Mouse (Mus musculus) hindbrain, embryonic 16.5 days (tissue): ENCODE measurements around the gene 2610528A11Rik. TPM values are rescaled to one million over a fixed set of nuclear protein-coding genes. Genes with fewer than 3 reads are reported as not detected.

Experiments used
- ATAC-seq: fragments of 200-750 bp; cut with Nextera tagmentation; 2 replicates; pipeline ENCODE4 v1.8.0; 2017; ENCODE audit warnings: moderate TSS enrichment, moderate library complexity
- H3K27ac ChIP-seq: fragments of 300-500 bp; sonication (generic); 2 replicates; pipeline ENCODE4 v1.5.1; 2014; ENCODE audit warnings: low read depth, mild to moderate bottlenecking, control low read depth, low read length, moderate library complexity
- H3K27me3 ChIP-seq: fragments of 300-500 bp; sonication (generic); replicated peaks from 2 replicates; pipeline ENCODE4 v1.6.1; 2014; ENCODE audit warnings: low read length; ENCODE audit not compliant: control insufficient read depth, insufficient read depth
- H3K36me3 ChIP-seq: fragments of 300-500 bp; sonication (generic); 2 replicates; pipeline ENCODE4 v1.6.1; 2014; ENCODE audit warnings: mild to moderate bottlenecking, low read length, moderate library complexity, mixed read lengths; ENCODE audit not compliant: control insufficient read depth, insufficient read depth
- H3K4me1 ChIP-seq: fragments of 300-500 bp; sonication (generic); 2 replicates; pipeline ENCODE4 v1.6.1; 2014; ENCODE audit warnings: low read depth, low read length; ENCODE audit not compliant: control insufficient read depth, insufficient read depth
- H3K4me2 ChIP-seq: fragments of 300-500 bp; sonication (generic); 2 replicates; pipeline ENCODE4 v1.6.1; 2014; ENCODE audit warnings: mild to moderate bottlenecking, low read length, control low read depth, moderate library complexity
- H3K4me3 ChIP-seq: fragments of 300-500 bp; sonication (generic); 2 replicates; pipeline ENCODE4 v1.5.1; 2014; ENCODE audit warnings: mild to moderate bottlenecking, low read length, control low read depth, moderate library complexity
- H3K9ac ChIP-seq: fragments of 300-500 bp; sonication (generic); 2 replicates; pipeline ENCODE4 v1.6.1; 2014; ENCODE audit warnings: low read depth, mild to moderate bottlenecking, control low read depth, low read length, moderate library complexity
- H3K9me3 ChIP-seq: fragments of 300-500 bp; sonication (generic); 2 replicates; pipeline ENCODE4 v1.6.1; 2014; ENCODE audit warnings: mild to moderate bottlenecking, low read length, moderate library complexity; ENCODE audit not compliant: control insufficient read depth
- WGBS: fragments of 180-500 bp; shearing (Covaris S2); extraction: QIAGEN DNeasy Blood & Tissue Kit; methylation state at CpG from one replicate; pipeline ENCODE4 v1.1.7; 2014; 5-methylcytosine and 5-hydroxymethylcytosine counted together
- polyA plus RNA-seq: library from polyadenylated mRNA; unstranded; fragments of >200 nt; fragmentation: Nextera tagmentation; extraction: Ambion mirVana; gene quantifications from 2 replicates; pipeline ENCODE4 v1.2.1, GENCODE M21; 2015

The 2610528A11Rik gene
- polyA plus RNA-seq, 1 experiment from 2014 or later = 0.76 TPM

DNA sequence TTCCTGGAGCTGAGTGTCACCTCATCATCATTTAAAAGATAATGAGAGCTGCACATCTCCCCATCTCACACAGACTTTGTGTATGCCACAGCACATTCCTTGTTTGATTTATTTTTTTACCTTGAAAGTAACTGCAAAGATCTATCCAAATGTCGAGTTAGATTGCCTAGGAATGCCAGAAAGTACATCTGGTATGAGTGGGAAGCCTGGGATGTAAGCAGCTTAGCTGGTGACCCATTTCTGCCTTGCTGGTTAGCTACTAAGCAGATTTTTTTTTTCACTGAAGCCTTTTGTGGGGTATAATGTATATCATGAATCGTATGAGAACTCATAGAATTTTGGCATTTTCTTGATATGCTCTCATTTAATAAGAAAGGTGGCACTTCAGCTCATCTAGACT is 47.2 kb downstream of the 2610528A11Rik start:
- Histone ChIP-seq H3K27ac (no peak overlapping the region), H3K27me3 (no peaks in the 10 kb centered on the region), H3K36me3 (no peaks in the 10 kb centered on the region), H3K9ac (no peak overlapping the region), H3K4me3 (no peak overlapping the region), H3K9me3 (no peaks in the 10 kb centered on the region), H3K4me2 (no peak overlapping the region), H3K4me1 (no peaks in the 10 kb centered on the region)
- 66% methylated on average over 2 of the region's 2 CpGs for WGBS
- no peak for ATAC-seq

DNA sequence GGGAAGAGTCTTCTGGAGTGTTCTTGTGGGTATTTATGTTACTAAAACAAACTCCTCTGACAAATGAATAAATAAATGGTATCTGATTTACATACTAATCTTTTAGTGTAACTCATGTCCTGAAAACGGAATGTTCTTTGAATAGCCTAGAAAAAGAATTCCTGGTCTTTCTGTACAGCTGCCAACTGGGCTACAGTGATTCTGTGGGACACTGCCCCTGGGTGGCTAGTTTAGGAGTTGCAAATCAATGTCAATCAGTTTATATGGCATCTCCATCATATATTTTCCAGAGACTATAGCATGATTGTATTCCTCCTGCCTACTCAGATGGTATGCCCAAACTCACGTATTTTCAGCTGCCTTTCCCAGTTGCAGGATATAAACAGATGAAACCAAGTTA is 49.0 kb downstream of the 2610528A11Rik start:
- Histone ChIP-seq H3K4me2 (no peak overlapping the region), H3K4me3 (no peak overlapping the region), H3K9ac (no peak overlapping the region), H3K27ac (no peak overlapping the region), H3K36me3 (no peaks in the 10 kb centered on the region), H3K4me1 (no peaks in the 10 kb centered on the region), H3K9me3 (no peaks in the 10 kb centered on the region), H3K27me3 (no peaks in the 10 kb centered on the region)
- ATAC-seq = no peak
- 71% methylated on average over 2 of the region's 2 CpGs for WGBS

Other genes starting within 250 kb of the 2610528A11Rik start
- gene Ccser2, start 145.2 kb downstream of the 2610528A11Rik start, polyA plus RNA-seq = 104 and 108 TPM in 2 replicates
- not detected in 2 replicates for gene Rgr, start 65.1 kb downstream of the 2610528A11Rik start, polyA plus RNA-seq
- not detected in 2 replicates for gene Lrit1, start 59.2 kb downstream of the 2610528A11Rik start, polyA plus RNA-seq
- gene Lrit2, start 46.1 kb downstream of the 2610528A11Rik start, polyA plus RNA-seq = not detected in 2 replicates
- gene Cdhr1, start 15.7 kb downstream of the 2610528A11Rik start, polyA plus RNA-seq = 5.5 and 6.2 TPM in 2 replicates
- 226 and 236 TPM in 2 replicates for gene Ghitm, start 21.2 kb upstream of the 2610528A11Rik start, polyA plus RNA-seq